Mouse (Mus musculus): ENCODE measurements around the gene Slc22a14.
A peak's percentile ranks its signal among the peaks of the same experiment; 100 is the strongest.

The Slc22a14 gene

GRCm38 (mm10) chr9:119355943-119356342 is 9.4 kb downstream of the Slc22a14 start:
- DNase-seq: no peak

DNA sequence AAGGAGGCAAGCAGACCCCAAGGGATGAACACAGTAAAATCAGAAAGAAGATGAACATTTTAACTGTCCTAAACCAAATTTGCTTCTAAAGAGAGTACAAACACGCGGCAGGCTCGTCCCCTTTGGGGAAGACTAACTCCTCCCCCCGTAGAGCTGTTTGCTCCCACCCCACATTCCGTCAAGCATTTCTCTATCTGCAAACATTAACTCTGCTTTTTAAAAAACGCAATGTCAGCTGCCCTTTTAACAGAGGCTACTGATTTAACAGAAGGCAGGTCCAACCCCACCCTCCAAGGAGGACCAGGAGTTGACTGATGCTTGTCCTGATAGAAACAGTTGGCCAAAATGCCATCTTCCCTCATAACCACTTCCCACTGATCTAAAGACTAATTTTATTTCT is 11.4 kb downstream of the Slc22a14 start:
- DNase-seq: peak in 1 of 2 experiments; percentile 20

DNA sequence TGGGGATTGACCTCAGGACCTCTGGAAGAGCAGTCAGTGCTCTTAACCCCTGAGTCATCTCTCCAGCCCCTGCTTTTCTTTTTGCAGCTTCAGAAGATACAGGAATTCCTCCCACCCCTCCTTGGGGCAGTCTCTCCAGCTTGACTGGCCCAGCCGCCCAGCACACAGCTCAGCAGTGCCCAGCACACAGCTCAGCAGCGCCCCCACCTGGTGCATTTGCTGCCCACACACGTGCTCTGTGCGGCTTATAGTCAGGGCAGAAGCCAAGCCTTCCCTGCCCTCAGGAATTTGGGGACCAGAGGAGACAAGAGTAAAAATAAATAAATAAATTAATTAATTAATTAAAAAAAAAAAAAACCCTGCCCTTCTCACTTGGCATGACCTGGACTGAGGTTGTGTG is 13.3 kb downstream of the Slc22a14 start:
- peak; percentile 92 to 94 for DNase-seq

GRCm38 (mm10) chr9:119350947-119351705 is 14.2 kb downstream of the Slc22a14 start:
- peak; percentile 19 to 45 for DNase-seq

GRCm38 (mm10) chr9:119350531-119350930 is 14.8 kb downstream of the Slc22a14 start:
- no peak for DNase-seq

- DNase-seq: no peak
Observed at GRCm38 (mm10) chr9:119346376-119346775, 19.0 kb downstream of the Slc22a14 start.

GRCm38 (mm10) chr9:119342728-119343127 is 22.6 kb downstream of the Slc22a14 start:
- no peak for DNase-seq

DNA sequence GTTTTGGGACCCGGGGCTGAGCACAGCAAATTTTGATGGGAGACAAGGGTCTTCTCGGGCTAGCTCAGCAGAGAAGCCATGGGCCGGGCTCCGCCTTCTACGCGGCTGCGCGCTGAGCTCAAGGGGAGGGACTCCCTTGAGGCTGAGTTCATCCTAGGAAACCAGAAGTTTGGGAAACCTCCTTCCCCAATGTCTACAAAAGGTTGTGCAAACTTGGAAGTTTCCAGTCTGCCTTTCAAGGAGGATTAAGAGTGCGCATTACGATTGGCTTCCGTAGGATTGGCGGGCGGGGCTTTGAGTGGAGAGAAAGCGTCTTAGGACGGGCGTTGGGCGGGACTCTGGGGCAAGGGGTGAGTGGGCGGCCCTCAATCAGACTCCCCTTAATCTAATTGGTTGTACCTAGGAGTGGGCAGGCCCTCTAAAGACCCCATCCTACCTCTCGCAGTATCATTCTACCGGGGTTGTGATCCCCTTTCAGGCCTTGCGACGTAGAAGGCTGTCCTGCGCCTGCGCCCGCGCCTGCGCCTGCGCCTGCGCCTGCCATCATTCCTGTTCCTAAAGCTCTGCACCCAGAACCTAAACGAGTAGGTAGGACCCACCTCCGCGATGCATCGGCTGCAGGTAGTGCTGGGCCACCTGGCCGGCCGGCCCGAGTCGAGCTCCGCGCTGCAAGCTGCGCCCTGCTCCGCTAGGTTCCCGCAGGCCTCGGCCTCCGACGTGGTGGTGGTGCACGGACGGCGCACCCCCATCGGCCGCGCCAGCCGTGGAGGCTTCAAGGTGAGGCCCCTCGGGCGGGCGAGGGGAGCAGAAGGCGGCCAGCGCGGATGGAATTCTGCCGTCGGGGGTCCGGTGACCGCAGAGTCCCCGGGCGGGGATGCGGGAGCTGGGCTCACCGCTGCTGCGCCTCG is 24.2 kb downstream of the Slc22a14 start, which contains the start of gene Myd88:
TSS of gene Myd88 (minus strand) at position 503 of the 908 bp plus-strand sequence.
- DNase-seq: peak; percentile 95 to 97

- no peak for DNase-seq
Observed at GRCm38 (mm10) chr9:119340212-119340580, 25.2 kb downstream of the Slc22a14 start.

DNA sequence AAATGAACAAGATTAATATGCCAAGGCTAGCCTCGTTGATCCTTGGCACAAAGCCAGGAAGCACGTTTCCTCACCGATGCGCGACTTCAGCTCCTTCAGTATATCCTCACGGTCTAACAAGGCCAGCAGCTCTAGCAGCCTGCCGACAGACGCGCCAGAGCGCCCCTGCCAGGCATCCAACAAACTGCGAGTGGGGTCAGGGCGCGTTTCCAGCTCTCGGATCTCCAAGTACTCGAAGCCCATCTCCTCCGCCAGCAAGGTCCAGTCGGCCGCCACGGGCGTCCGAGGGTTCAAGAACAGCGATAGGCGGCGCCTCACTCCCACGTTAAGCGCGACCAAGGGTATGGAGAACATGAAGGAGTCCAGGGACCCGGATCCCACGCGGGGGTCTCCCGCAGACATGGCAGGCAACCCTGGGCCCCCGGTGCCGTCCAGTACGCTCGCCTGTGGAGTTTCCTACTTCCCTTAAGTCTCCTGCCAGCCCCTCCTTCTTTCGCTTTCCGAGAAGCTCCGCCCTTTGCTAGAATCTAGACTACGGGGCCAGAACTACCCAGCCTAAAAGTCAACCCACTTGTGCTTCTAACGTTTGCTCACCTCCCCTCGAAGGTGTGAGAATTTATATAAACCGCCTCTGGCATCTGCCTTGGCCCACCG is 25.7 kb downstream of the Slc22a14 start, which contains the start of gene Acaa1a:
TSS of gene Acaa1a (plus strand) at position 119 of the 654 bp plus-strand sequence.
- DNase-seq: peak; percentile 75 to 86

DNA sequence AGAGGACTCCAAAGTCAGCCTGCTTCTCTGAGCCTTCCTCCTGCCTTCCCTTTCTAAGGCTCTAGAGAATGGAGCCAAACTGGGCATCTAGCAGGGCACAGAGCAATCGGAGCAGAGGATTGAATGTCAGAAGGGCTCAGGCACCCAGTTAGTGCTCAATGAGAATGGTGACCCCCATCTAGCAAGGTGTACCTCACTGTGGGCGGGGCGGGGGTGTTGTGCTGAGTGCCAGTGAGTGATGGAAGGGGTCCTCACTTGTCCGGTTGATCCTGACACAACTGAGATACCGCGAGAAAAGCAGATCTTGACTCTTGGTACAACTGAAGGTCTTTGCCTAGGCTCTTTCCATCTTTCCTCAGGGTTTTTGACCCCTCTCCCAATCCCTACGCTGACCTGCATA is 26.2 kb downstream of the Slc22a14 start:
- DNase-seq: peak in 1 of 2 experiments; percentile 26

- DNase-seq: no peak
Observed at GRCm38 (mm10) chr9:119338350-119338749, 27.0 kb downstream of the Slc22a14 start.

GRCm38 (mm10) chr9:119337842-119338241 is 27.5 kb downstream of the Slc22a14 start:
- DNase-seq: peak; percentile 24 to 33

GRCm38 (mm10) chr9:119335571-119335970 is 29.8 kb downstream of the Slc22a14 start:
- no peak for DNase-seq

GRCm38 (mm10) chr9:119334834-119335233 is 30.5 kb downstream of the Slc22a14 start:
- DNase-seq: no peak

DNA sequence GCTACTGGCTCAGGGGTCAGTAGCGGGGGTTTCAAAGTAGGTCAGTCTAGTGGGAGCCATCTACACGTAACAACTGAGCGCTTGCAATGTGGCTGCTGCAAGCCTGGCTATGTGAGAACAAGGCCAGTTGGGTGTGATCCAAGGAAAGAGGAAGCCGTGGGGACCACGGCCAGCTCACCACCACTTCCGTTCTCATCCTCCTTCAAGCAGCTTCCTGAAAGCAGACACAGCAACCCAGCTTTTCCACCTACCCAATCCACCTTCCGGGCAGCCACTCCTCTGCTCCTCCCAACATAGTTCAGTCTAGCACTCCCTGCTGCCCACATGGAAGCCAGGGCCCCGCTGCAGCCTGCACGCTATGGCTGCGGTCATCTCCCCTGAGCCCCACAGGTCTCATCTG is 31.0 kb downstream of the Slc22a14 start:
- DNase-seq: peak; percentile 59 to 74

DNA sequence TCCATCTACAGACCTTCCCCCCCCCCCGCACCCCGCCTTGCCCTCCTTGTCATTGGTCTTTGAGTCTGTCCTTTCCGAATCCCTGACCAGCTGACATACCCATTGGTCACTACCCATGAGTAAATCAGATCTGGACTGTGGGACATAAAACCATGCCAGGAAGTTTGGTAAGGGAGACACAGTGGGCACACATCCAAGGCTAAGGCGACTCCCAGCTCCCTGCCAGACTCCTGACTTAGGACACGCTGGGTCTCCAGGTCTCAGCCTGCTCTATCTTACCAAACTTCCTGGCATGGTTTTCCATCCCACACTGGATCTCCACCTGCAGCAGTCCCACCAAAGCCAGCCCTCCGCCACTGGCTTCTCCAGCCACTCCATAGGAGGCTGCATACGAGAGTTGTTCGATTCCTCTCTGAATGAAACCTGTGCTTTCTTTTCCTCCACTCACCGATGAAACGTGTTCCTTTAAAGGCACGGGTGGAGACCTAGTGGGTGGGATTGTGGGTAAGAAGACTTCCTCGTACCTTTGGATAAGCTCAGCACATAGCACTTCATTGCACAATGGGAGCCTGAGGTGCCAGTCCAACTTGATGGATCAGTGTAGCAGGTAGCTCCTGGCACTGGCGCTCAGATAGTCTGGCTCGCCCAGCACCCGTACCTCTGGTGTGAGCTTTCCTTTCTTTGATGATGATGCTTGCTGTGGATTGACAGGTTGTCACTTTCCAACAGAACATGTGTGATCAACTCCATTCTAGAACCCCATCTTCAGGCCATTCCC is 35.0 kb downstream of the Slc22a14 start:
- no peak for DNase-seq

- no peak for DNase-seq
Observed at GRCm38 (mm10) chr9:119328488-119328887, 36.9 kb downstream of the Slc22a14 start.

GRCm38 (mm10) chr9:119324130-119324529 is 41.2 kb downstream of the Slc22a14 start:
- no peak for DNase-seq

GRCm38 (mm10) chr9:119323260-119323645 is 42.1 kb downstream of the Slc22a14 start:
- DNase-seq: no peak

DNA sequence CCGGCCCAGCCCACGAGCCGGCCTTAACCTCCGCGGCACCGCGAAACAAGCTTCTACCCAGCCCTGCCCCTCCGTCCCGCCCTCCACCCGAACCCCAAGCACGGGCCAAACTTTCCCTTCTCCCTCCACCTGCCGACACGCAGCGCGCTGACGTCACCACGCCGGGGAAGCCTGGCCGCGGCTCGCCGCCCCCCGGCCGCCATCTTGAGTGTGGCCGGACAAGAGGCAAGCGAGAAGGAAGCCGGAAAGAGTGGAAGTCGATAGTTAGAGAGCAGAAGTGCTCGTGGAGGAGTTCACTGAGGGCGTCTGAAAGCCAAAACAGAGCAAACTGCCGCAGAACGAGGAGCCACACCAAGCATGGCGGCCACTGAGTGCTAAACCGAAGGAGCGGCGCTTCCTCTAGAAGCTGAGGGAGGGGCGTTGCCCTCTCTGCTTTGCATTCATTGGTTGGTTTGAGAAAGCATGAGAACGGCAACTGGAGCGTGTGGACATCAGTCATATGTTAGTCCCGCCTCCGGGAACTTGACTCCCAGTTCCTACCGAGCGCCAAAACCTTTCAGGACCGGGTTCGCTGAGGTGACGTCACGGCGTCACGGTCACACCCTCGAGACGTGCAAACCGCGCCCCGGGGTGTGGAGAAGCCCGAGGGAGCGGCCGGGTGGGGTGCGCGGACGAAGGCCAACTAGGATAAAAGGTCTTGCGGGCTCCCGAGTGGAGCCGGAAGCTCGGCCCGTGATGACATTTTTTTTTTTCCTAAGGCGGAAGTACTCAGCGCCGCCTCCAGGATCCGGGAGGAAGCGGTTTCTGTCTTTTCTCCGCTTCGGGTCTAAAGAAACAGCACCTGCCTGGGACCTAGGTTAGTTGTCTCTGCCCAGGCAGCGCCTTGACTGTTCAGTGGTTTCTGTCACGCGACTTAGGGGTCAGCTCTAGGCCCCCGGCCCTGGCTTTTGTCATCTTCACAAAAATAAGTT is 42.8 kb downstream of the Slc22a14 start, which contains the start of gene Oxsr1:
TSS of gene Oxsr1 (minus strand) at position 139 of the 971 bp plus-strand sequence.
- DNase-seq: peak; percentile 99

Data from kidney, postnatal 4 days (tissue).